Mouse (Mus musculus) MEL (cell line): ENCODE results near the gene Tmem59l.
"Not testable (repeated sequence)": the region's sequence is repeated elsewhere in the genome, so short reads cannot be mapped to it uniquely, and the experiment has no call there.

Experiments used
- CTCF ChIP-seq, 3 experiments: IDR thresholded peaks in 2 of 3; conservative IDR thresholded peaks in 1 of 3; 2 replicates each; pipeline ENCODE4 v1.5.1; 2011 to 2012; ENCODE audit warnings: low read length in 3 of 3, low read depth in 2 of 3, mild to moderate bottlenecking in 2 of 3, improper control_type of control experiment in 1 of 3, inconsistent platforms in 1 of 3, mixed read lengths in 1 of 3, moderate library complexity in 1 of 3; ENCODE audit not compliant: control insufficient read depth in 1 of 3, insufficient read depth in 1 of 3, poor library complexity in 1 of 3, severe bottlenecking in 1 of 3
- ZC3H11A ChIP-seq: IDR thresholded peaks from 2 replicates; pipeline ENCODE4 v1.6.1; 2012; ENCODE audit warnings: low read depth, mild to moderate bottlenecking, inconsistent platforms, low read length, improper control_type of control experiment

- not testable (repeated sequence) for TF ChIP-seq CTCF (IDR thresholded peaks at IDR 0.05 in 2 of 3, conservative IDR thresholded peaks at IDR 0.05 in 1 of 3; ENCODE audit: control insufficient read depth in 1 of 3, insufficient read depth in 1 of 3, low read depth in 2 of 3, low read length in 3 of 3, poor library complexity in 1 of 3, severe bottlenecking in 1 of 3); ZC3H11A
Measured at GRCm38 (mm10) chr8:70511174-70511573, 24.0 kb upstream of the Tmem59l start.
